Mouse (Mus musculus) layer of hippocampus, adult 6 months (tissue): ENCODE data around the gene Mkks. TPM values are rescaled to one million over a fixed set of nuclear protein-coding genes. Genes with fewer than 3 reads are reported as not detected.

Experiments used
- long read RNA-seq, 2 experiments: library from polyadenylated mRNA; unstranded; transcript quantifications; one replicate each; pipeline ENCODE4 v2.0.0; 2019 to 2020
- polyA plus RNA-seq: library from polyadenylated mRNA; unstranded; fragments of <200 nt; fragmentation: Nextera tagmentation; gene quantifications from 2 replicates; pipeline ENCODE4 v1.2.3, GENCODE M21; 2021

Gene Mkks
- 11.5 and 11.8 TPM in 2 replicates for polyA plus RNA-seq
- long read RNA-seq, experiment 1, transcript Mkks-202 (6 exons, 3,178 nt) = major isoform, 10 of 27 reads
- long read RNA-seq, experiment 1, partial matches to known transcripts = 6 of 27 reads
- long read RNA-seq, experiment 1, other reads (novel, unspliced or antisense) = 11 of 27 reads
- long read RNA-seq, experiment 2, transcript Mkks-202 (6 exons, 3,178 nt) = major isoform, 117 of 144 reads
- long read RNA-seq, experiment 2, partial matches to known transcripts = 2 of 144 reads
- long read RNA-seq, experiment 2, other reads (novel, unspliced or antisense) = 23 of 144 reads

GRCm38 (mm10) chr2:136891068-136891950 is at the start of gene Mkks, which contains the start of the genes Slx4ip and AL731706.1:
Gene Mkks, minus strand, starts transcription at chr2:136891389.
Gene Slx4ip, plus strand, starts transcription at chr2:136891218.
Gene AL731706.1, minus strand, starts transcription at chr2:136891389.

GRCm38 (mm10) chr2:136885579-136885978 is 5.6 kb downstream of the Mkks start, which contains the start of gene AL731706.2:
Gene AL731706.2, minus strand, starts transcription at chr2:136885679.

Other genes with a start within 250 kb of the Mkks start
- 1,899 and 2,220 TPM in 2 replicates for gene Snap25, start 177.9 kb downstream of the Mkks start, polyA plus RNA-seq
- gene AL731706.2, start 5.7 kb downstream of the Mkks start, polyA plus RNA-seq = 68.8 and 73.7 TPM in 2 replicates
- 2.3 TPM in 2 replicates for gene Slx4ip, start 171 bp downstream of the Mkks start, polyA plus RNA-seq
- gene AL731706.1, start within 50 bp of the Mkks start, polyA plus RNA-seq = 56.6 and 66.6 TPM in 2 replicates
- gene Jag1, start 225.3 kb upstream of the Mkks start, polyA plus RNA-seq = 2.6 and 3.6 TPM in 2 replicates